Mouse (Mus musculus): Measurements from ENCODE around the gene Ebf4. TPM values are rescaled to one million over a fixed set of nuclear protein-coding genes. Genes with fewer than 3 reads are reported as not detected.

Ebf4 gene
- total and polyA plus RNA-seq, 2 experiments from 2014 or later, result 5.4 to 19.3 TPM

GRCm38 (mm10) chr2:130265520-130265919, 29.4 kb upstream of the Ebf4 start:
- DNase-seq (ENCODE audit: low spot score), result no peak
- no peaks in the 10 kb centered on the region for H3K9me3 ChIP-seq (ENCODE audit: low read length)
- no peak for ATAC-seq
- 94% methylated on average over 1 of the region's 1 CpGs for WGBS
- no peak overlapping the region for H3K9ac ChIP-seq (replicated peaks; ENCODE audit: low read length)
- no peaks in the 10 kb centered on the region for H3K27me3 ChIP-seq (ENCODE audit: insufficient read depth, low read length)
- no peak overlapping the region for H3K4me3 ChIP-seq (ENCODE audit: low read length)
- no peak for TF ChIP-seq CTCF (IDR thresholded peaks at IDR 0.05; ENCODE audit: low read depth)
- H3K36me3 ChIP-seq (ENCODE audit: insufficient read depth, low read length), result no peaks in the 10 kb centered on the region
- no peak overlapping the region for H3K27ac ChIP-seq
- H3K4me2 ChIP-seq (ENCODE audit: low read depth, low read length), result no peak overlapping the region
- no peaks in the 10 kb centered on the region for H3K4me1 ChIP-seq (ENCODE audit: insufficient read depth, low read length)

- H3K36me3 ChIP-seq (ENCODE audit: insufficient read depth, low read length), result no peaks in the 10 kb centered on the region
- H3K4me2 ChIP-seq (ENCODE audit: low read depth, low read length), result no peak overlapping the region
- no peaks in the 10 kb centered on the region for H3K9me3 ChIP-seq (ENCODE audit: low read length)
- H3K4me1 ChIP-seq (ENCODE audit: insufficient read depth, low read length), result no peaks in the 10 kb centered on the region
- no peak overlapping the region for H3K27ac ChIP-seq
- no peak overlapping the region for H3K9ac ChIP-seq (replicated peaks; ENCODE audit: low read length)
- H3K27me3 ChIP-seq (ENCODE audit: insufficient read depth, low read length), result no peaks in the 10 kb centered on the region
- no peak overlapping the region for H3K4me3 ChIP-seq (ENCODE audit: low read length)
- no peak for ATAC-seq
- TF ChIP-seq CTCF (IDR thresholded peaks at IDR 0.05; ENCODE audit: low read depth), result peak; percentile 24
- WGBS, result 68% methylated on average over 7 of the region's 7 CpGs
- DNase-seq (ENCODE audit: low spot score), result no peak
Observed at GRCm38 (mm10) chr2:130268074-130268473, 26.9 kb upstream of the Ebf4 start.

GRCm38 (mm10) chr2:130273732-130274131, 21.2 kb upstream of the Ebf4 start:
- DNase-seq (ENCODE audit: low spot score) (peak; percentile 43), ATAC-seq (0 out of 2 replicates have a peak, but pooled peaks have one; percentile 6)
- H3K9ac ChIP-seq (replicated peaks; ENCODE audit: low read length), result peak overlapping the region; percentile 83
- H3K27me3 ChIP-seq (ENCODE audit: insufficient read depth, low read length), result no peaks in the 10 kb centered on the region
- peak overlapping the region; percentile 87 for H3K4me2 ChIP-seq (ENCODE audit: low read depth, low read length)
- H3K36me3 ChIP-seq (ENCODE audit: insufficient read depth, low read length), result peaks cover 22% of the 10 kb centered on the region
- WGBS, result 1% methylated on average over 14 of the region's 14 CpGs
- H3K9me3 ChIP-seq (ENCODE audit: low read length), result no peaks in the 10 kb centered on the region
- no peak for TF ChIP-seq CTCF (IDR thresholded peaks at IDR 0.05; ENCODE audit: low read depth)
- H3K4me3 ChIP-seq (ENCODE audit: low read length), result peak overlapping the region; percentile 70
- H3K27ac ChIP-seq, result peak overlapping the region; percentile 96
- H3K4me1 ChIP-seq (ENCODE audit: insufficient read depth, low read length), result peaks cover 5% of the 10 kb centered on the region

- H3K27me3 ChIP-seq (ENCODE audit: insufficient read depth, low read length), result no peaks in the 10 kb centered on the region
- H3K4me2 ChIP-seq (ENCODE audit: low read depth, low read length), result peak within 1 kb of the TSS; percentile 87
- WGBS, result under 1% methylated on average over 68 of the region's 68 CpGs
- DNase-seq (ENCODE audit: low spot score), result peak; percentile 99
- peak; percentile 97 for ATAC-seq
- no peaks in the 10 kb centered on the region for H3K9me3 ChIP-seq (ENCODE audit: low read length)
- peak within 1 kb of the TSS; percentile 70 for H3K4me3 ChIP-seq (ENCODE audit: low read length)
- peak; percentile 35; the same call in 1 of the 2 replicates for TF ChIP-seq CTCF (IDR thresholded peaks at IDR 0.05; ENCODE audit: low read depth)
- H3K4me1 ChIP-seq (ENCODE audit: insufficient read depth, low read length), result peaks cover 5% of the 10 kb centered on the region
- peak within 1 kb of the TSS; percentile 83 for H3K9ac ChIP-seq (replicated peaks; ENCODE audit: low read length)
- H3K27ac ChIP-seq, result peak within 1 kb of the TSS; percentile 96
- H3K36me3 ChIP-seq (ENCODE audit: insufficient read depth, low read length), result peaks cover 25% of the 10 kb centered on the region
Observed at GRCm38 (mm10) chr2:130274149-130274861, 20.7 kb upstream of the Ebf4 start, which contains the start of gene Nop56. Nop56 (plus strand) TSS chr2:130274430.

DNA sequence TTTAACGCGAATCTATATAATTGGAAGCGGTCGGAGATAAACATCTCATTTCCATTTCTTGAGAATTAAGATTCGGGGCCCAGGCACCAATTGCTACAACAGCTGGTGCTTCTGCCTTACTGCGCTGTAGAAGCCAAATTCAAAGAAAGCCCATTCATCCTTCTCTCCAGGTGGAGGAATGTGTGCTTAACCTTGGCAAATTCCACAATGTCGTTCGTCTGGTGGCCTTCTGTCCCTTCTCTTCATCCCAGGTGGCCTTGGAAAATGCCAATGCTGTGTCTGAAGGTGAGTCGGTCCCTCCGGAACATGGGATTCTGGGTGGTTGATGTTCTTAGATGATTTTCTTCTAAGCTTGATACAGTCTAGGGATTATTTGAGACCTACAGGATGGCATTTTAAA, 20.1 kb upstream of the Ebf4 start:
- peak overlapping the region; percentile 83 for H3K9ac ChIP-seq (replicated peaks; ENCODE audit: low read length)
- no peak for ATAC-seq
- H3K9me3 ChIP-seq (ENCODE audit: low read length), result no peaks in the 10 kb centered on the region
- H3K4me2 ChIP-seq (ENCODE audit: low read depth, low read length), result peak overlapping the region; percentile 87
- TF ChIP-seq CTCF (IDR thresholded peaks at IDR 0.05; ENCODE audit: low read depth), result no peak
- peak overlapping the region; percentile 70 for H3K4me3 ChIP-seq (ENCODE audit: low read length)
- WGBS, result 1% methylated on average over 10 of the region's 10 CpGs
- H3K36me3 ChIP-seq (ENCODE audit: insufficient read depth, low read length), result peaks cover 30% of the 10 kb centered on the region
- no peak for DNase-seq (ENCODE audit: low spot score)
- no peaks in the 10 kb centered on the region for H3K27me3 ChIP-seq (ENCODE audit: insufficient read depth, low read length)
- H3K4me1 ChIP-seq (ENCODE audit: insufficient read depth, low read length), result peaks cover 5% of the 10 kb centered on the region
- H3K27ac ChIP-seq, result peak overlapping the region; percentile 96

DNA sequence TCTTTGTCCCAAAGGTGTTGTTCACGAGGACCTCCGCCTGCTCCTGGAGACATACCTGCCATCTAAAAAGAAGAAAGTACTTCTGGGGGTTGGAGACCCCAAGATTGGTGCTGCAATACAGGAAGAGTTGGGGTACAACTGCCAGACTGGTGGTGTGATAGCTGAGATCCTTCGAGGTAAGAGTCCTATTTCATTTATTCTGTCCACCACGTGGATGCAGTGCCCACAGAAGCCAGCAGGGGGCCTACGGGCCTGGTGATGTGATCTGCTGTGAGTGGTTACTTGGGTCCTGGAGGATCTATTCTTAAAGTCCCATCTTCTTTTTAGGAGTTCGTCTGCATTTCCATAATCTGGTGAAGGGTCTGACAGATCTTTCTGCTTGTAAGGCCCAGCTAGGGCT, 19.3 kb upstream of the Ebf4 start:
- Histone ChIP-seq H3K4me1 (ENCODE audit: insufficient read depth, low read length) (peaks cover 5% of the 10 kb centered on the region), H3K4me2 (ENCODE audit: low read depth, low read length) (peak overlapping the region; percentile 87), H3K36me3 (ENCODE audit: insufficient read depth, low read length) (peaks cover 37% of the 10 kb centered on the region), H3K27ac (no peak overlapping the region), H3K9me3 (ENCODE audit: low read length) (no peaks in the 10 kb centered on the region), H3K27me3 (ENCODE audit: insufficient read depth, low read length) (no peaks in the 10 kb centered on the region), H3K9ac (replicated peaks; ENCODE audit: low read length) (no peak overlapping the region), H3K4me3 (ENCODE audit: low read length) (peak overlapping the region; percentile 70)
- WGBS, result 44% methylated on average over 6 of the region's 6 CpGs
- DNase-seq (ENCODE audit: low spot score) (peak; percentile 78), ATAC-seq (no peak)
- TF ChIP-seq CTCF (IDR thresholded peaks at IDR 0.05; ENCODE audit: low read depth), result peak; percentile 78

DNA sequence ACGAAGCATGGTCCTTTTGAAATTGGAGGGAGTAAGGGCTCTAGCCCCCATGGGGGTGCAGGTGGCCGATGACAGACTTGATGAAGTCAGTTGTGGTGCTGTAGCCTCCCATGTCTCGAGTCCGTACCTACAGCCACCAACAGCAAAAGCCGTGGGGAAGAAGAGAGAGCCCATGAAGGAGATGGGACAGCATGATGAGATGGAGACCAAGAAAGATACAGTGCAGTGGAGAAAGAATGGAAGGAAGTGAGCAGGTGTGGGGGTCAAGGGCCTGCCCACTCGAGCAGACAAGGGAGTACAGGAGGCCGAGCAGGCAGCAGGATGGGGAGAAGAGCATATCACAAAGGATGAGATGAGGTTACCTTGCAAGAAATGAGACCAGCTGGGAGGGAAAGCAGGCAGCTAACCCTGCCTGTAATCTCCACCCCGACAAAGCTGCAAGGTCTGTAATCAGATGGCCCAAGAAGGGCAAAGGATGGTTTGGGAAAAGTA, 15.3 kb upstream of the Ebf4 start:
- no peak for ATAC-seq
- TF ChIP-seq CTCF (IDR thresholded peaks at IDR 0.05; ENCODE audit: low read depth), result no peak
- Histone ChIP-seq H3K4me1 (ENCODE audit: insufficient read depth, low read length) (peaks cover 12% of the 10 kb centered on the region), H3K4me3 (ENCODE audit: low read length) (no peak overlapping the region), H3K27ac (no peak overlapping the region), H3K4me2 (ENCODE audit: low read depth, low read length) (no peak overlapping the region), H3K9ac (replicated peaks; ENCODE audit: low read length) (no peak overlapping the region), H3K36me3 (ENCODE audit: insufficient read depth, low read length) (peaks cover 50% of the 10 kb centered on the region), H3K27me3 (ENCODE audit: insufficient read depth, low read length) (no peaks in the 10 kb centered on the region), H3K9me3 (ENCODE audit: low read length) (no peaks in the 10 kb centered on the region)
- WGBS, result 48% methylated on average over 8 of the region's 8 CpGs
- no peak for DNase-seq (ENCODE audit: low spot score)

All from hindbrain, postnatal 0 days (tissue).